Mouse (Mus musculus) kidney, adult 10 weeks (tissue): Measurements from ENCODE around the gene 1700021F05Rik. TPM values are rescaled to one million over a fixed set of nuclear protein-coding genes. Genes with fewer than 3 reads are reported as not detected.

Experiments
- polyA plus RNA-seq: library from polyadenylated mRNA; stranded (reverse); fragments of 350-450 nt; fragmentation: Illumina TruSeq; extraction: RNeasy Lipid Tissue Mini Kit (QIAGEN cat#74804); gene quantifications from one replicate; pipeline ENCODE4 v1.2.3, GENCODE M21; 2014; ENCODE audit warnings: low read depth, low replicate concordance

Gene 1700021F05Rik
- 96.6 TPM for polyA plus RNA-seq

GRCm38 (mm10) chr10:43540442-43541152, at the start of gene 1700021F05Rik:
Gene 1700021F05Rik, minus strand, starts transcription at chr10:43540994.

GRCm38 (mm10) chr10:43577997-43578331, 37.2 kb upstream of the 1700021F05Rik start, which contains the start of gene Cd24a:
Gene Cd24a, plus strand, starts transcription at chr10:43578284.

DNA sequence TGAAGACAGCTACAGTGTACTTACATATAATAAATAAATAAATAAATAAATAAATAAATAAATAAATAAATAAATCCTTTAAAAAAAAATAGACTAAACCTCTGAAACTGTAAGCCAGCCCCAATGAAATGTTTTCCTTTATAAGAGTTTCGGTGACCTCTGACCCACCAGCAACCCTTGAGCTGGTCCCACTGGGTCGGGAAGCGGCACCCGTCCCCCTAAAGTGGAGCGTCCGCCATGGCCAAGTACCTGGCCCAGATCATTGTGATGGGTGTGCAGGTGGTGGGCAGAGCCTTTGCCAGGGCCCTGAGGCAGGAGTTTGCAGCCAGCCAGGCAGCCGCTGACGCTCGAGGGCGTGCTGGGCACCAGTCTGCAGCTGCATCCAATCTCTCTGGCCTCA, 16.9 kb downstream of the 1700021F05Rik start, which contains the start of gene Gm9803:
Gene Gm9803, plus strand, starts transcription at position 154 of the 400 bp plus-strand sequence.

DNA sequence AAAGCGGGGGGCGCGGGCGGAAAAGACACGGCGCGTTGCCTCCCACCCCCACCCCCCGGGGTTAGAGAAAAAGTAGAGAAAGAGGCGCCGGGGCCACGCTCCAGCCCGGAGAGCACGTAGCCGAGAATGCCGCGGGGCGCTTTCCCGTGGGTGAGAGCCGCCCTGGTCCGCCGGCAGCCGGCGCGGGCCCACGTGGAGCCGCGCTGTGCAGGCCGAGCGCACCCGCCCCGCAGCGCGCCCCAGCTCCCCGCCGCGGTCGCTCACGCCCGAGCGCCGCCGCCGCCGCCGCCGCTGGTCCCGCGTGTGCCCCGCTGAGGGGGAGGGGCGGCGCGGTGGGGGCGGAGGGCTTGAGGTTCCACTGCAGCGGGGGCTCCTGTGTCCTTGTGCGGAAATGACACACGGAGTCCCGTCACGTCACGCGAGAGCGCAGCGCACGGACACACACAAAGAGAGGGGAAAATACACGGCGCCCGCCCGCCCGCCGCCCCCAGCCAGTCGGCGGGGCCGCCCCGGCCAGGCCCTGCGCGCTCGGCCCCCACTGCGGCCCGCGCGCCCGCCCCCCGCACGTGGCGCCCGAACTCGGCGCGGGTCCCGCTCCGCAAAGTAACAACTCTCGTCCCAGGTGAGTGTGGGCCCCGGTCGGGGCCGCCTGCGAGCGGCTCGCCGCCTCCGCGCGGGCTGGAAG, 61.9 kb downstream of the 1700021F05Rik start, which contains the start of gene Bend3:
Gene Bend3, plus strand, starts transcription at position 81 of the 685 bp plus-strand sequence.

Other genes starting within 250 kb of the 1700021F05Rik start
- 3.5 TPM for gene Bend3, start 62.2 kb downstream of the 1700021F05Rik start, polyA plus RNA-seq
- 1.7 TPM for gene Gm9803, start 16.9 kb downstream of the 1700021F05Rik start, polyA plus RNA-seq
- gene Cd24a, start 37.3 kb upstream of the 1700021F05Rik start, polyA plus RNA-seq = 823 TPM